Mouse (Mus musculus) limb, embryonic 15.5 days (tissue): ENCODE measurements around the gene Arfgef3. TPM values are rescaled to one million over a fixed set of nuclear protein-coding genes. Genes with fewer than 3 reads are reported as not detected.
"Not testable (repeated sequence)": the region's sequence is repeated elsewhere in the genome, so short reads cannot be mapped to it uniquely, and the experiment has no call there.

ENCODE experiments used
- ATAC-seq: fragments of 200-750 bp; cut with Nextera tagmentation; 2 replicates; pipeline ENCODE4 v1.8.0; 2017; ENCODE audit warnings: low read depth, moderate TSS enrichment; ENCODE audit not compliant: insufficient number of reproducible peaks, low FRiP score, low TSS enrichment
- H3K27ac ChIP-seq: fragments of 300-500 bp; sonication (generic); 2 replicates; pipeline ENCODE4 v1.5.1; 2015; ENCODE audit warnings: moderate library complexity, mild to moderate bottlenecking, inconsistent platforms
- H3K27me3 ChIP-seq: fragments of 300-500 bp; sonication (generic); 2 replicates; pipeline ENCODE4 v1.6.1; 2015; ENCODE audit warnings: inconsistent platforms
- H3K36me3 ChIP-seq: fragments of 300-500 bp; sonication (generic); 2 replicates; pipeline ENCODE4 v1.6.1; 2015; ENCODE audit warnings: inconsistent platforms
- H3K4me1 ChIP-seq: fragments of 300-500 bp; sonication (generic); 2 replicates; pipeline ENCODE4 v1.6.1; 2015; ENCODE audit warnings: inconsistent platforms
- H3K4me2 ChIP-seq: fragments of 300-500 bp; sonication (generic); 2 replicates; pipeline ENCODE4 v1.6.1; 2015; ENCODE audit warnings: mild to moderate bottlenecking, inconsistent platforms
- H3K4me3 ChIP-seq: fragments of 300-500 bp; sonication (generic); 2 replicates; pipeline ENCODE4 v1.5.1; 2015; ENCODE audit warnings: mild to moderate bottlenecking, inconsistent platforms
- H3K9ac ChIP-seq: fragments of 300-500 bp; sonication (generic); 2 replicates; pipeline ENCODE4 v1.6.1; 2015; ENCODE audit warnings: inconsistent platforms
- H3K9me3 ChIP-seq: fragments of 300-500 bp; sonication (generic); 2 replicates; pipeline ENCODE4 v1.6.1; 2016; ENCODE audit warnings: inconsistent platforms
- WGBS: fragments of 180-500 bp; shearing (Covaris S2); methylation state at CpG from one replicate; pipeline ENCODE4 v1.1.7; 2015; 5-methylcytosine and 5-hydroxymethylcytosine counted together
- polyA plus RNA-seq: library from polyadenylated mRNA; unstranded; fragments of >200 nt; fragmentation: Nextera tagmentation; extraction: Ambion mirVana; gene quantifications from 2 replicates; pipeline ENCODE4 v1.2.1, GENCODE M21; 2015

The Arfgef3 gene
- polyA plus RNA-seq, 1 experiment from 2014 or later: 1.2 TPM

GRCm38 (mm10) chr10:18559076-18559475, 184.7 kb downstream of the Arfgef3 start:
- not testable (repeated sequence) for H3K4me3 ChIP-seq, H3K4me1 ChIP-seq, H3K27me3 ChIP-seq, H3K27ac ChIP-seq, H3K9me3 ChIP-seq, ATAC-seq, H3K4me2 ChIP-seq, H3K9ac ChIP-seq, H3K36me3 ChIP-seq
- 79% methylated on average over 9 of the region's 9 CpGs for WGBS

GRCm38 (mm10) chr10:18549321-18550216, 194.2 kb downstream of the Arfgef3 start:
- H3K9ac ChIP-seq: no peak overlapping the region

DNA sequence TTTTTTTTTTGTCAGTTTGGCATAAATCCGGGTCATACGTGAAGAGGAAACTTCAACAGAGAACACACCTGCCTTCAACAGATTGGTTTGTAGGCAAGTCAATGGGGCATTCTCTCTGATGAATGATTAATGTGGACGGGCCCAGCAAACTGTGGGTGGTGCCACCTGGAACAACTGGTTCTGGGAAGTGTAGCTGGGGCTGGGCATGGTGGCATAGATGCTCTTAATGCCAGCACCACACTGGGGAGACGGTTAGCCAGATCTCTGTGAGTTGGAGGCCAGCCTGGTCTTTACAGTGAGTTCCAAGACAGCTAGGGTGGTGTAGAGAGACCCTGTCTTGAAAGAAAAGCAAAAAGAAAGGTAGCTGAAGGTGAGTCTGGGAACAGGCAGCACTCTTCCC, 196.4 kb downstream of the Arfgef3 start:
- WGBS: 84% methylated on average over 4 of the region's 4 CpGs
- Histone ChIP-seq H3K27ac (no peak overlapping the region), H3K4me2 (no peak overlapping the region), H3K4me3 (no peak overlapping the region), H3K4me1 (peaks cover 17% of the 10 kb centered on the region), H3K9ac (no peak overlapping the region), H3K36me3 (no peaks in the 10 kb centered on the region), H3K9me3 (no peaks in the 10 kb centered on the region), H3K27me3 (no peaks in the 10 kb centered on the region)
- no peak for ATAC-seq

More at GRCm38 (mm10) chr10:18549321-18550216, 194.2 kb downstream of the Arfgef3 start:
- no peak for ATAC-seq
- peak overlapping the region; percentile 61 for H3K4me2 ChIP-seq
- no peaks in the 10 kb centered on the region for H3K9me3 ChIP-seq
- WGBS: 3% methylated on average over 34 of the region's 35 CpGs
- no peaks in the 10 kb centered on the region for H3K27me3 ChIP-seq
- H3K27ac ChIP-seq: no peak overlapping the region
- H3K36me3 ChIP-seq: no peaks in the 10 kb centered on the region
- peak overlapping the region; percentile 37 for H3K4me3 ChIP-seq
- H3K4me1 ChIP-seq: peaks cover 17% of the 10 kb centered on the region

- no peaks in the 10 kb centered on the region for H3K27me3 ChIP-seq
- H3K4me1 ChIP-seq: peaks cover 17% of the 10 kb centered on the region
- H3K27ac ChIP-seq: peak within 1 kb of the TSS; percentile 74
- H3K36me3 ChIP-seq: no peaks in the 10 kb centered on the region
- H3K4me3 ChIP-seq: peak within 1 kb of the TSS; percentile 61
- H3K4me2 ChIP-seq: peak within 1 kb of the TSS; percentile 82
- 1% methylated on average over 22 of the region's 22 CpGs for WGBS
- H3K9me3 ChIP-seq: no peaks in the 10 kb centered on the region
- H3K9ac ChIP-seq: peak within 1 kb of the TSS; percentile 50
- ATAC-seq: peak; percentile 75; the same call in 1 of the 2 replicates
Measured at GRCm38 (mm10) chr10:18545813-18546235, 197.9 kb downstream of the Arfgef3 start, which contains the start of gene Hebp2. Gene Hebp2 (minus strand): TSS chr10:18546076.

DNA sequence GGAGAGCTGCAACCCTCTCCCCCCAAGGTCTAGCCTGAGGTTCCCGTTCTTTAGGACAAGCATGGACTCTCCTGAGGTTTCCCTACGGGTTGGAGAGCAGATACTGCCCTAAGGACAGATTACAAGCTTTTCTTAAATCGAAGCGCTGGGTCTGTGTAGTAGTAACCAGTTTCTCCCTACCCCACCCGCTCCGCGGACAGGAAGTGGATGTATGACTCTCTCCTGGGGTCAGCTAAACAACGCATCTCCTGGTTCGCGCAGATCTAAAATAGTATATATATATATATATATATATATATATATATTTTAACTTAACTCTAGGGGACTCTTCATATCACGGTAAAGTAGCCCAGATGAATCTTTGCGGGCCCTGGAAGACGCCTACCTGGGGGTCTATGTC, 198.4 kb downstream of the Arfgef3 start:
- Histone ChIP-seq H3K4me2 (peak overlapping the region; percentile 82), H3K27me3 (no peaks in the 10 kb centered on the region), H3K4me1 (peaks cover 17% of the 10 kb centered on the region), H3K36me3 (no peaks in the 10 kb centered on the region), H3K9ac (peak overlapping the region; percentile 50), H3K27ac (peak overlapping the region; percentile 74; the same call in 1 of the 2 replicates), H3K9me3 (no peaks in the 10 kb centered on the region), H3K4me3 (peak overlapping the region; percentile 61)
- ATAC-seq: no peak
- WGBS: 7% methylated on average over 13 of the region's 13 CpGs

DNA sequence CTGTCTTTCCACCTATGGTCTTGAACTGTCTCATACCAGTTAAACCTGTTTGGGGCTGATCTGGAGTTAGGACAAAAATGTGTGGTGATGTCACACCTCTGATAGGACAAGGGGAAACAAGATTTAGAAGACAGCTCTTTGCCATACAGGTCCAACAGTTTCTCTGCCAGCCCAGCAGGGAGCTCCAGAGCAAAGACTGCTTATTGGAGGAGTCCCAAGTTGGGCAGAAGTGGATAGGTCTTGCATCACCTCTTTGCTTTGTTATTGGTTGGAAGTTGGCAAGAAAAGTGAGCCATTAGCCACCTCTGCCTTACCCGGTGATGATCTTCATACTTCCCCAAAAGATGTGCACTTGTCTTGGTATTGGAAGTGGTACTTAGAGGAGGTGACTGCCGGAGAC, 206.9 kb downstream of the Arfgef3 start:
- Histone ChIP-seq H3K4me3 (no peak overlapping the region), H3K9me3 (no peaks in the 10 kb centered on the region), H3K9ac (no peak overlapping the region), H3K4me2 (no peak overlapping the region), H3K4me1 (no peaks in the 10 kb centered on the region), H3K36me3 (peaks cover 9% of the 10 kb centered on the region), H3K27ac (no peak overlapping the region), H3K27me3 (no peaks in the 10 kb centered on the region)
- 90% methylated on average over 2 of the region's 2 CpGs for WGBS
- ATAC-seq: no peak

GRCm38 (mm10) chr10:18532293-18532692, 211.5 kb downstream of the Arfgef3 start:
- Histone ChIP-seq H3K4me2 (no peak overlapping the region), H3K27me3 (no peaks in the 10 kb centered on the region), H3K27ac (no peak overlapping the region), H3K4me3 (no peak overlapping the region), H3K4me1 (peaks cover 11% of the 10 kb centered on the region), H3K9me3 (no peaks in the 10 kb centered on the region), H3K36me3 (peaks cover 17% of the 10 kb centered on the region), H3K9ac (no peak overlapping the region)
- WGBS: 41% methylated on average over 8 of the region's 8 CpGs
- no peak for ATAC-seq

Other genes with a start within 250 kb of the Arfgef3 start
- 55.9 and 61.4 TPM in 2 replicates for gene Hebp2, start 197.9 kb downstream of the Arfgef3 start, polyA plus RNA-seq
- gene Gm4922, start 42.8 kb upstream of the Arfgef3 start, polyA plus RNA-seq: not detected in 2 replicates
- gene Perp, start 101.1 kb upstream of the Arfgef3 start, polyA plus RNA-seq: 915 and 921 TPM in 2 replicates